Mouse (Mus musculus): Measurements from ENCODE around the gene Pacsin2. TPM values are rescaled to one million over a fixed set of nuclear protein-coding genes. Genes with fewer than 3 reads are reported as not detected.

Gene Pacsin2
- polyA plus RNA-seq, 1 experiment: 47.6 TPM

GRCm38 (mm10) chr15:83344956-83345355 is 119.5 kb downstream of the Pacsin2 start:
- TF ChIP-seq CTCF (IDR thresholded peaks at IDR 0.05; ENCODE audit: control insufficient read depth, insufficient read depth, low read length): no peak
- Histone ChIP-seq H3K27ac (ENCODE audit: control insufficient read depth, insufficient read depth, low read depth, low read length, poor library complexity) (no peak overlapping the region), H3K4me3 (replicated peaks; ENCODE audit: control insufficient read depth, low read depth, low read length) (no peak overlapping the region), H3K4me1 (ENCODE audit: control insufficient read depth, insufficient read depth, low read length) (peaks cover 2% of the 10 kb centered on the region)
- 80% methylated on average over 7 of the region's 7 CpGs for WGBS

DNA sequence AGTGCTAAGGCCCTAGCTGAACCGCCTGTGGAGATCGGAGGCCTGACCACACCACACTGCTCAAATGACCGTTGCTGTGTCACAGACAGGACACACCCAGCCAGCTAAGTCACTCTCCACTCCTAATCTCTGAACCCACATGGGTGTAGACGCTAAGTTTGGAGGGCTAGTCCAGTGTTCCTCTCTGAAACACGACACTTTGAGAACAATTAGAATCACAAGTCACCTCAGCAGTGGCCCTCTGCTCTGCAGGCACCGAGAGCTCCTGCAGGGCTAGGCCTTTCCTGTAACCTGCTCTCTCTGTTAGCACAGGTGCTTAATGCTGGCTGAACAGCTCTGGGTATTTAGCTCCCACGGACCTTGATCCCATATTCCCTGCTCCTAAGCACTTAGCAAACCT is 120.2 kb downstream of the Pacsin2 start:
- WGBS: 61% methylated on average over 7 of the region's 7 CpGs
- no peak for TF ChIP-seq CTCF (IDR thresholded peaks at IDR 0.05; ENCODE audit: control insufficient read depth, insufficient read depth, low read length)
- no peak for TF ChIP-seq POLR2A (IDR thresholded peaks at IDR 0.05; ENCODE audit: borderline replicate concordance, control insufficient read depth, low read depth, low read length)
- no peak overlapping the region for H3K4me3 ChIP-seq (replicated peaks; ENCODE audit: control insufficient read depth, low read depth, low read length)
- peak overlapping the region; percentile 68 for H3K27ac ChIP-seq (ENCODE audit: control insufficient read depth, insufficient read depth, low read depth, low read length, poor library complexity)
- H3K4me1 ChIP-seq (ENCODE audit: control insufficient read depth, insufficient read depth, low read length): peaks cover 2% of the 10 kb centered on the region

GRCm38 (mm10) chr15:83338908-83339307 is 125.5 kb downstream of the Pacsin2 start:
- Histone ChIP-seq H3K27ac (ENCODE audit: control insufficient read depth, insufficient read depth, low read depth, low read length, poor library complexity) (no peak overlapping the region), H3K4me3 (replicated peaks; ENCODE audit: control insufficient read depth, low read depth, low read length) (no peak overlapping the region), H3K4me1 (ENCODE audit: control insufficient read depth, insufficient read depth, low read length) (no peaks in the 10 kb centered on the region; the same call in 1 of the 2 replicates)
- 86% methylated on average over 6 of the region's 6 CpGs for WGBS
- no peak for TF ChIP-seq CTCF (IDR thresholded peaks at IDR 0.05; ENCODE audit: control insufficient read depth, insufficient read depth, low read length)
- no peak for TF ChIP-seq POLR2A (IDR thresholded peaks at IDR 0.05; ENCODE audit: borderline replicate concordance, control insufficient read depth, low read depth, low read length)

- WGBS: 79% methylated on average over 8 of the region's 8 CpGs
- H3K27ac ChIP-seq (ENCODE audit: control insufficient read depth, insufficient read depth, low read depth, low read length, poor library complexity): no peak overlapping the region
These were observed 126.2 kb downstream of the Pacsin2 start for GRCm38 (mm10) chr15:83337903-83338870.

GRCm38 (mm10) chr15:83332373-83332772 is 132.0 kb downstream of the Pacsin2 start:
- Histone ChIP-seq H3K27ac (ENCODE audit: control insufficient read depth, insufficient read depth, low read depth, low read length, poor library complexity) (no peak overlapping the region), H3K4me3 (replicated peaks; ENCODE audit: control insufficient read depth, low read depth, low read length) (no peak overlapping the region), H3K4me1 (ENCODE audit: control insufficient read depth, insufficient read depth, low read length) (no peaks in the 10 kb centered on the region)
- WGBS: 90% methylated on average over 3 of the region's 3 CpGs
- TF ChIP-seq POLR2A (IDR thresholded peaks at IDR 0.05; ENCODE audit: borderline replicate concordance, control insufficient read depth, low read depth, low read length): no peak
- peak; percentile 20; the same call in 1 of the 2 replicates for TF ChIP-seq CTCF (IDR thresholded peaks at IDR 0.05; ENCODE audit: control insufficient read depth, insufficient read depth, low read length)

More at GRCm38 (mm10) chr15:83337903-83338870, 126.2 kb downstream of the Pacsin2 start:
- Histone ChIP-seq H3K4me3 (replicated peaks; ENCODE audit: control insufficient read depth, low read depth, low read length) (no peak overlapping the region), H3K4me1 (ENCODE audit: control insufficient read depth, insufficient read depth, low read length) (no peaks in the 10 kb centered on the region)
- no peak for TF ChIP-seq POLR2A (IDR thresholded peaks at IDR 0.05; ENCODE audit: borderline replicate concordance, control insufficient read depth, low read depth, low read length)
- no peak for TF ChIP-seq CTCF (IDR thresholded peaks at IDR 0.05; ENCODE audit: control insufficient read depth, insufficient read depth, low read length)

DNA sequence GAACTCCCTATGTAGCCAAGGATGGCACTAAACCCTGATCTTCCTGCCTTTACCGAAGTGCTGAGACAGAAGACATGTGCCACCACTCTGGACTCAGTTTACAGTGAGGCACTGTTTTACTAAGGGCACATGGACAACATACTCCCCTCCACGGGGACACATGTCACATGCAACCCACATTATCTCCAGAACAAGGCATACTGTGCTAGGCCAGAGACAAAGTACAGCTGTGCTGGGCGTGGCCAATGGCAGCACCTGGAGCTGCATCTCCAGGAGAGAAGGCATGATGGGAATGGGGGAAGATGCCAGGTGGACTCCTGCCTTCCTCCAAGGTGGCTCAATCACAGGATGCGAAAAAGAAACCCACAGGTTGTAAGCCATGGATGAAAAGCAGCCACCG is 135.5 kb downstream of the Pacsin2 start:
- WGBS: 83% methylated on average over 5 of the region's 5 CpGs
- H3K4me1 ChIP-seq (ENCODE audit: control insufficient read depth, insufficient read depth, low read length): no peaks in the 10 kb centered on the region
- H3K27ac ChIP-seq (ENCODE audit: control insufficient read depth, insufficient read depth, low read depth, low read length, poor library complexity): no peak overlapping the region
- H3K4me3 ChIP-seq (replicated peaks; ENCODE audit: control insufficient read depth, low read depth, low read length): no peak overlapping the region
- TF ChIP-seq POLR2A (IDR thresholded peaks at IDR 0.05; ENCODE audit: borderline replicate concordance, control insufficient read depth, low read depth, low read length) (no peak), CTCF (IDR thresholded peaks at IDR 0.05; ENCODE audit: control insufficient read depth, insufficient read depth, low read length) (no peak)

Other genes starting within 250 kb of the Pacsin2 start
- gene A4galt, start 212.8 kb downstream of the Pacsin2 start, polyA plus RNA-seq (2011; ENCODE audit: insufficient read depth, insufficient read length, low replicate concordance, missing spikeins): 1.1 and 4.7 TPM in 2 replicates
- gene Arfgap3, start 114.4 kb downstream of the Pacsin2 start, polyA plus RNA-seq (2011; ENCODE audit: insufficient read depth, insufficient read length, low replicate concordance, missing spikeins): 7.5 and 12.1 TPM in 2 replicates
- gene Ttll1, start 46.3 kb upstream of the Pacsin2 start, polyA plus RNA-seq (2011; ENCODE audit: insufficient read depth, insufficient read length, low replicate concordance, missing spikeins): 2.4 and 5.1 TPM in 2 replicates
- 3.3 and 4.9 TPM in 2 replicates for gene Bik, start 62.3 kb upstream of the Pacsin2 start, polyA plus RNA-seq (2011; ENCODE audit: insufficient read depth, insufficient read length, low replicate concordance, missing spikeins)
- 80.1 and 97.0 TPM in 2 replicates for gene Tspo, start 99.0 kb upstream of the Pacsin2 start, polyA plus RNA-seq (2011; ENCODE audit: insufficient read depth, insufficient read length, low replicate concordance, missing spikeins)
- 5.4 and 11.0 TPM in 2 replicates for gene Mcat, start 99.2 kb upstream of the Pacsin2 start, polyA plus RNA-seq (2011; ENCODE audit: insufficient read depth, insufficient read length, low replicate concordance, missing spikeins)
- gene Ttll12, start 130.6 kb upstream of the Pacsin2 start, polyA plus RNA-seq (2011; ENCODE audit: insufficient read depth, insufficient read length, low replicate concordance, missing spikeins): 18.6 and 19.8 TPM in 2 replicates

All from bone marrow, adult 2 months (tissue).